Mouse (Mus musculus): ENCODE data around the gene H3f3a.

- TF ChIP-seq CTCF (IDR thresholded peaks at IDR 0.05; ENCODE audit: low read depth) (0 out of 2 replicates have a peak, but pooled peaks have one; percentile 4), EP300 (IDR thresholded peaks at IDR 0.05; ENCODE audit: low read depth) (no peak)
Observed at GRCm38 (mm10) chr1:180794170-180794569, 19.6 kb downstream of the H3f3a start.
